Mouse (Mus musculus) hindbrain, embryonic 10.5 days (tissue): ENCODE data around the gene Pmvk. TPM values are rescaled to one million over a fixed set of nuclear protein-coding genes. Genes with fewer than 3 reads are reported as not detected.
A peak's percentile ranks its signal among the peaks of the same experiment; 100 is the strongest.

Source experiments
- DNase-seq: peaks from one replicate; pipeline ENCODE4 v3.0.0-alpha.2; 2017; ENCODE audit warnings: low spot score
- H3K27ac ChIP-seq: fragments of 300-500 bp; sonication (generic); 2 replicates; pipeline ENCODE4 v1.5.1; 2016; ENCODE audit warnings: mild to moderate bottlenecking, moderate library complexity
- H3K27me3 ChIP-seq: fragments of 300-500 bp; sonication (generic); 2 replicates; pipeline ENCODE4 v1.6.1; 2016; ENCODE audit warnings: mild to moderate bottlenecking; ENCODE audit not compliant: poor library complexity, insufficient read depth, severe bottlenecking
- H3K36me3 ChIP-seq: fragments of 300-500 bp; sonication (generic); 2 replicates; pipeline ENCODE4 v1.6.1; 2016; ENCODE audit warnings: mild to moderate bottlenecking, moderate library complexity
- H3K4me1 ChIP-seq: fragments of 300-500 bp; sonication (generic); replicated peaks from 2 replicates; pipeline ENCODE4 v1.6.1; 2016; ENCODE audit warnings: mild to moderate bottlenecking
- H3K4me3 ChIP-seq: fragments of 300-500 bp; sonication (generic); 2 replicates; pipeline ENCODE4 v1.5.1; 2016; ENCODE audit warnings: mild to moderate bottlenecking, moderate library complexity
- H3K9me3 ChIP-seq: fragments of 300-500 bp; sonication (generic); 2 replicates; pipeline ENCODE4 v1.6.1; 2016; ENCODE audit warnings: mild to moderate bottlenecking, moderate library complexity
- WGBS: fragments of 180-500 bp; shearing (Covaris S2); methylation state at CpG from one replicate; pipeline ENCODE4 v1.1.7; 2016; 5-methylcytosine and 5-hydroxymethylcytosine counted together
- polyA plus RNA-seq: library from polyadenylated mRNA; unstranded; fragments of >200 nt; fragmentation: Nextera tagmentation; extraction: Ambion mirVana; gene quantifications from 2 replicates; pipeline ENCODE4 v1.2.1, GENCODE M21; 2016

Gene Pmvk
- polyA plus RNA-seq, 1 experiment from 2014 or later = 87.8 TPM

- Histone ChIP-seq H3K9me3 (no peaks in the 10 kb centered on the region), H3K4me1 (peaks cover 42% of the 10 kb centered on the region), H3K27me3 (no peaks in the 10 kb centered on the region), H3K36me3 (peaks cover 13% of the 10 kb centered on the region), H3K4me3 (peak overlapping the region; percentile 66), H3K27ac (peak overlapping the region; percentile 93)
- peak; percentile 91 for DNase-seq
- WGBS = 2% methylated on average over 35 of the region's 36 CpGs
Observed at GRCm38 (mm10) chr3:89458965-89459807, 4.8 kb downstream of the Pmvk start.

GRCm38 (mm10) chr3:89468268-89468667 is 13.9 kb downstream of the Pmvk start:
- no peaks in the 10 kb centered on the region for H3K9me3 ChIP-seq
- H3K36me3 ChIP-seq = peaks cover 49% of the 10 kb centered on the region
- H3K4me3 ChIP-seq = no peak overlapping the region
- H3K27me3 ChIP-seq = no peaks in the 10 kb centered on the region
- H3K27ac ChIP-seq = no peak overlapping the region
- WGBS = 42% methylated on average over 4 of the region's 4 CpGs
- DNase-seq = no peak
- H3K4me1 ChIP-seq = no peaks in the 10 kb centered on the region

- Histone ChIP-seq H3K4me1 (no peaks in the 10 kb centered on the region), H3K36me3 (peaks cover 28% of the 10 kb centered on the region), H3K27me3 (no peaks in the 10 kb centered on the region), H3K9me3 (no peaks in the 10 kb centered on the region), H3K4me3 (no peak overlapping the region), H3K27ac (no peak overlapping the region)
- DNase-seq = no peak
- 85% methylated on average over 7 of the region's 7 CpGs for WGBS
Observed at GRCm38 (mm10) chr3:89472280-89472679, 17.9 kb downstream of the Pmvk start.

GRCm38 (mm10) chr3:89473838-89474237 is 19.5 kb downstream of the Pmvk start:
- DNase-seq = no peak
- H3K27ac ChIP-seq = no peak overlapping the region
- no peaks in the 10 kb centered on the region for H3K4me1 ChIP-seq
- peaks cover 12% of the 10 kb centered on the region for H3K36me3 ChIP-seq
- H3K27me3 ChIP-seq = no peaks in the 10 kb centered on the region
- no peaks in the 10 kb centered on the region for H3K9me3 ChIP-seq
- H3K4me3 ChIP-seq = no peak overlapping the region
- WGBS = 79% methylated on average over 6 of the region's 6 CpGs

GRCm38 (mm10) chr3:89479055-89479454 is 24.7 kb downstream of the Pmvk start:
- H3K4me3 ChIP-seq = no peak overlapping the region
- no peaks in the 10 kb centered on the region for H3K36me3 ChIP-seq
- 79% methylated on average over 6 of the region's 6 CpGs for WGBS
- H3K4me1 ChIP-seq = no peaks in the 10 kb centered on the region
- DNase-seq = no peak
- H3K27ac ChIP-seq = no peak overlapping the region
- no peaks in the 10 kb centered on the region for H3K9me3 ChIP-seq
- H3K27me3 ChIP-seq = no peaks in the 10 kb centered on the region

GRCm38 (mm10) chr3:89481488-89481887 is 27.1 kb downstream of the Pmvk start:
- Histone ChIP-seq H3K36me3 (no peaks in the 10 kb centered on the region), H3K4me1 (no peaks in the 10 kb centered on the region; the same call in 1 of the 2 replicates), H3K9me3 (no peaks in the 10 kb centered on the region), H3K27ac (no peak overlapping the region), H3K4me3 (no peak overlapping the region), H3K27me3 (0 out of 2 replicates have a peak, but pooled peaks cover 3% of the 10 kb centered on the region)
- peak; percentile 21 for DNase-seq
- WGBS = 40% methylated on average over 2 of the region's 2 CpGs

- Histone ChIP-seq H3K36me3 (no peaks in the 10 kb centered on the region), H3K27ac (no peak overlapping the region), H3K9me3 (no peaks in the 10 kb centered on the region), H3K27me3 (peaks cover 8% of the 10 kb centered on the region), H3K4me1 (peaks cover 5% of the 10 kb centered on the region; the same call in 1 of the 2 replicates), H3K4me3 (no peak overlapping the region)
- WGBS = 89% methylated on average over 5 of the region's 5 CpGs
- DNase-seq = no peak
Observed at GRCm38 (mm10) chr3:89482249-89482648, 27.9 kb downstream of the Pmvk start.

GRCm38 (mm10) chr3:89484766-89485524 is 30.6 kb downstream of the Pmvk start:
- 22% methylated on average over 24 of the region's 24 CpGs for WGBS
- Histone ChIP-seq H3K27ac (no peak overlapping the region), H3K9me3 (no peaks in the 10 kb centered on the region), H3K4me1 (peaks cover 6% of the 10 kb centered on the region; the same call in 1 of the 2 replicates), H3K36me3 (no peaks in the 10 kb centered on the region), H3K4me3 (no peak overlapping the region; the same call in 1 of the 2 replicates), H3K27me3 (peaks cover 12% of the 10 kb centered on the region)
- DNase-seq = peak; percentile 80

- no peak overlapping the region for H3K4me3 ChIP-seq
- H3K36me3 ChIP-seq = no peaks in the 10 kb centered on the region
- H3K9me3 ChIP-seq = no peaks in the 10 kb centered on the region
- H3K27me3 ChIP-seq = peaks cover 12% of the 10 kb centered on the region
- H3K27ac ChIP-seq = no peak overlapping the region
- peaks cover 6% of the 10 kb centered on the region; the same call in 1 of the 2 replicates for H3K4me1 ChIP-seq
- 88% methylated on average over 8 of the region's 8 CpGs for WGBS
- DNase-seq = no peak
Observed at GRCm38 (mm10) chr3:89486111-89486510, 31.8 kb downstream of the Pmvk start.

- Histone ChIP-seq H3K4me1 (peaks cover 11% of the 10 kb centered on the region), H3K36me3 (no peaks in the 10 kb centered on the region), H3K27ac (no peak overlapping the region), H3K9me3 (no peaks in the 10 kb centered on the region), H3K27me3 (peaks cover 12% of the 10 kb centered on the region), H3K4me3 (no peak overlapping the region)
- WGBS = 66% methylated on average over 20 of the region's 20 CpGs
- DNase-seq = no peak
Observed at GRCm38 (mm10) chr3:89486916-89487702, 32.8 kb downstream of the Pmvk start.

GRCm38 (mm10) chr3:89490790-89491189 is 36.4 kb downstream of the Pmvk start:
- H3K36me3 ChIP-seq = no peaks in the 10 kb centered on the region
- H3K4me3 ChIP-seq = no peak overlapping the region
- no peak overlapping the region for H3K27ac ChIP-seq
- no peaks in the 10 kb centered on the region for H3K9me3 ChIP-seq
- 88% methylated on average over 3 of the region's 3 CpGs for WGBS
- no peak for DNase-seq
- peaks cover 9% of the 10 kb centered on the region for H3K27me3 ChIP-seq
- peaks cover 30% of the 10 kb centered on the region for H3K4me1 ChIP-seq

GRCm38 (mm10) chr3:89491559-89491958 is 37.2 kb downstream of the Pmvk start:
- Histone ChIP-seq H3K4me1 (peaks cover 30% of the 10 kb centered on the region), H3K9me3 (no peaks in the 10 kb centered on the region), H3K27ac (peak overlapping the region; percentile 46; the same call in 1 of the 2 replicates), H3K36me3 (no peaks in the 10 kb centered on the region), H3K4me3 (no peak overlapping the region), H3K27me3 (peaks cover 9% of the 10 kb centered on the region)
- DNase-seq = no peak
- 94% methylated on average over 5 of the region's 5 CpGs for WGBS
